Mouse (Mus musculus): ENCODE data around the gene Ppp1r1c.

- TF ChIP-seq POLR2A (IDR thresholded peaks at IDR 0.05; ENCODE audit: insufficient read depth, low read length) (no peak), EP300 (IDR thresholded peaks at IDR 0.05; ENCODE audit: insufficient read depth, low read depth, low read length) (no peak), CTCF (IDR thresholded peaks at IDR 0.05; ENCODE audit: low read depth, low read length) (no peak)
Measured at GRCm38 (mm10) chr2:79839513-79839912, 131.9 kb downstream of the Ppp1r1c start.
